ENCODE assay signal across 9 mouse cellular contexts in genomic region chr17:34039562-34040450, GRCm38 (mm10). TPM values are rescaled to one million over a fixed set of nuclear protein-coding genes. Genes with fewer than 3 reads are reported as not detected.
DNase-seq lines count a peak whose midpoint lies in the region; ATAC-seq and TF ChIP-seq lines count a peak whose summit lies in the region.
"Had no signal": no experiment of that assay in that cellular context is flagged by ENCODE, and none has a peak within 500 bp of the region (broad histone marks: within the 10 kb centered on the region; RNA-seq: fewer than 3 reads in every experiment).

No protein-coding gene starts in this region.

- 24% methylated on average over 17 of the region's 17 CpGs for WGBS in stomach, embryonic 14.5 days
- WGBS in stomach, postnatal 0 days, result 20% methylated on average over 17 of the region's 17 CpGs
- 28% methylated on average over 17 of the region's 17 CpGs for WGBS in heart, embryonic 12.5 days
- 25% methylated on average over 17 of the region's 17 CpGs for WGBS in limb, embryonic 13.5 days

- no peaks in the 10 kb centered on the region for H3K9me3 ChIP-seq in stomach, embryonic 14.5 days (ENCODE audit: control insufficient read depth, low read depth, low read length)
- no peaks in the 10 kb centered on the region for H3K9me3 ChIP-seq in stomach, postnatal 0 days (ENCODE audit: control insufficient read depth, low read length)
- no peaks in the 10 kb centered on the region for H3K9me3 ChIP-seq in heart, embryonic 12.5 days (replicated peaks)
- H3K9me3 ChIP-seq in limb, embryonic 13.5 days, result no peaks in the 10 kb centered on the region

- no peak for ATAC-seq in stomach, embryonic 14.5 days (ENCODE audit: insufficient number of reproducible peaks, insufficient read depth, low FRiP score, low read depth)
- ATAC-seq in stomach, postnatal 0 days (ENCODE audit: low FRiP score, low TSS enrichment), result no peak
- ATAC-seq in heart, embryonic 12.5 days (ENCODE audit: insufficient number of reproducible peaks, low FRiP score), result no peak
- no peak for ATAC-seq in limb, embryonic 13.5 days (ENCODE audit: low FRiP score, low read depth)

- H3K4me2 ChIP-seq in stomach, embryonic 14.5 days (replicated peaks; ENCODE audit: low read depth, low read length), result peak overlapping the region; percentile 40; the same call in 1 of the 2 replicates
- no peak overlapping the region for H3K4me2 ChIP-seq in stomach, postnatal 0 days (replicated peaks; ENCODE audit: low read depth)
- peak overlapping the region; percentile 63 for H3K4me2 ChIP-seq in heart, embryonic 12.5 days
- peak overlapping the region; percentile 64 for H3K4me2 ChIP-seq in limb, embryonic 13.5 days (replicated peaks)

- H3K27ac ChIP-seq in stomach, embryonic 14.5 days (ENCODE audit: low read length), result no peak overlapping the region
- no peak overlapping the region for H3K27ac ChIP-seq in stomach, postnatal 0 days (replicated peaks)
- H3K27ac ChIP-seq in heart, embryonic 12.5 days (ENCODE audit: poor library complexity, severe bottlenecking), result no peak overlapping the region
- peak overlapping the region; percentile 76 for H3K27ac ChIP-seq in limb, embryonic 13.5 days

- H3K9ac ChIP-seq in stomach, embryonic 14.5 days (replicated peaks; ENCODE audit: low read depth, low read length), result no peak overlapping the region
- H3K9ac ChIP-seq in stomach, postnatal 0 days (ENCODE audit: low read length), result no peak overlapping the region
- peak overlapping the region; percentile 58; the same call in 1 of the 2 replicates for H3K9ac ChIP-seq in heart, embryonic 12.5 days
- peak overlapping the region; percentile 69 for H3K9ac ChIP-seq in limb, embryonic 13.5 days

- no peak for TF ChIP-seq EP300 in stomach, postnatal 0 days (optimal IDR thresholded peaks at IDR 0.05)

- peaks cover 26% of the 10 kb centered on the region for H3K36me3 ChIP-seq in stomach, embryonic 14.5 days (ENCODE audit: control insufficient read depth, insufficient read depth, low read length)
- H3K36me3 ChIP-seq in stomach, postnatal 0 days (ENCODE audit: control insufficient read depth, insufficient read depth, low read length), result peaks cover 17% of the 10 kb centered on the region
- peaks cover 32% of the 10 kb centered on the region for H3K36me3 ChIP-seq in heart, embryonic 12.5 days
- peaks cover 36% of the 10 kb centered on the region for H3K36me3 ChIP-seq in limb, embryonic 13.5 days

- peaks cover 30% of the 10 kb centered on the region; the same call in 1 of the 2 replicates for H3K4me1 ChIP-seq in stomach, embryonic 14.5 days (ENCODE audit: control insufficient read depth, insufficient read depth, low read length)
- H3K4me1 ChIP-seq in stomach, postnatal 0 days (replicated peaks; ENCODE audit: control insufficient read depth, insufficient read depth), result 0 out of 2 replicates have a peak, but pooled peaks cover 2% of the 10 kb centered on the region
- H3K4me1 ChIP-seq in heart, embryonic 12.5 days (replicated peaks), result peaks cover 23% of the 10 kb centered on the region
- peaks cover 45% of the 10 kb centered on the region for H3K4me1 ChIP-seq in limb, embryonic 13.5 days

- DNase-seq in embryo, embryonic 10.5 days (ENCODE audit: low spot score), result peak; percentile 31
- no peak for DNase-seq in embryo, embryonic 9.5 days (ENCODE audit: extremely low spot score)
- no peak for DNase-seq in stomach, postnatal 0 days (ENCODE audit: low spot score)
- no peak for DNase-seq in spleen, adult 12 weeks (ENCODE audit: low spot score)
- DNase-seq in ovary, adult 18-20 months (ENCODE audit: low spot score), result no peak

- H3K4me3 ChIP-seq in stomach, embryonic 14.5 days (ENCODE audit: low read depth, low read length), result 0 out of 2 replicates have a peak overlapping the region, but pooled peaks have one; percentile 12
- no peak overlapping the region for H3K4me3 ChIP-seq in stomach, postnatal 0 days (ENCODE audit: low read depth, low read length)
- H3K4me3 ChIP-seq in heart, embryonic 12.5 days, result peak overlapping the region; percentile 30
- H3K4me3 ChIP-seq in limb, embryonic 13.5 days, result peak overlapping the region; percentile 44
- H3K4me3 ChIP-seq: erythroblast, embryonic 14.5 days had no signal

- no peak for TF ChIP-seq CTCF in stomach, postnatal 0 days (IDR thresholded peaks at IDR 0.05; ENCODE audit: low read depth)

- no peaks in the 10 kb centered on the region for H3K27me3 ChIP-seq in stomach, embryonic 14.5 days (ENCODE audit: control insufficient read depth, insufficient read depth, low read length)
- no peaks in the 10 kb centered on the region for H3K27me3 ChIP-seq in stomach, postnatal 0 days (ENCODE audit: control insufficient read depth, insufficient read depth, low read length)
- peaks cover 62% of the 10 kb centered on the region for H3K27me3 ChIP-seq in heart, embryonic 12.5 days (replicated peaks)
- peaks cover 48% of the 10 kb centered on the region for H3K27me3 ChIP-seq in limb, embryonic 13.5 days

RNA-seq across cellular contexts. Expression of gene Col11a2, which starts 0.6 kb away (rescaled TPM):
- polyA plus RNA-seq in stomach, embryonic 14.5 days (2014; fragmentation: Nextera tagmentation; extraction: Ambion mirVana), result 0.32 and 1.2 TPM in 2 replicates
- polyA plus RNA-seq in stomach, postnatal 0 days (2015; fragmentation: Nextera tagmentation; extraction: Ambion mirVana), result 0.18 and 0.29 TPM in 2 replicates
- polyA plus RNA-seq in heart, embryonic 12.5 days (2016; fragmentation: Nextera tagmentation; extraction: Ambion mirVana), result 0.48 and 0.83 TPM in 2 replicates
- polyA plus RNA-seq in limb, embryonic 13.5 days (2015; fragmentation: Nextera tagmentation; extraction: Ambion mirVana), result 46.3 and 56.6 TPM in 2 replicates

RNA-seq across cellular contexts. Expression of gene Rxrb, which starts 8.2 kb away (rescaled TPM):
- polyA plus RNA-seq in stomach, embryonic 14.5 days (2014; fragmentation: Nextera tagmentation; extraction: Ambion mirVana), result 21.7 and 22.4 TPM in 2 replicates
- polyA plus RNA-seq in stomach, postnatal 0 days (2015; fragmentation: Nextera tagmentation; extraction: Ambion mirVana), result 25.0 and 26.9 TPM in 2 replicates
- polyA plus RNA-seq in heart, embryonic 12.5 days (2016; fragmentation: Nextera tagmentation; extraction: Ambion mirVana), result 34.7 and 36.9 TPM in 2 replicates
- 56.1 and 59.1 TPM in 2 replicates for polyA plus RNA-seq in limb, embryonic 13.5 days (2015; fragmentation: Nextera tagmentation; extraction: Ambion mirVana)

RNA-seq across cellular contexts. Expression of gene Slc39a7, which starts 8.3 kb away (rescaled TPM):
- 81.3 and 91.7 TPM in 2 replicates for polyA plus RNA-seq in stomach, embryonic 14.5 days (2014; fragmentation: Nextera tagmentation; extraction: Ambion mirVana)
- 114 and 118 TPM in 2 replicates for polyA plus RNA-seq in stomach, postnatal 0 days (2015; fragmentation: Nextera tagmentation; extraction: Ambion mirVana)
- 128 and 130 TPM in 2 replicates for polyA plus RNA-seq in heart, embryonic 12.5 days (2016; fragmentation: Nextera tagmentation; extraction: Ambion mirVana)
- polyA plus RNA-seq in limb, embryonic 13.5 days (2015; fragmentation: Nextera tagmentation; extraction: Ambion mirVana), result 237 and 244 TPM in 2 replicates

RNA-seq across cellular contexts. Expression of gene H2-Ke6, which starts 11.9 kb away (rescaled TPM):
- 41.7 and 44.9 TPM in 2 replicates for polyA plus RNA-seq in stomach, embryonic 14.5 days (2014; fragmentation: Nextera tagmentation; extraction: Ambion mirVana)
- polyA plus RNA-seq in stomach, postnatal 0 days (2015; fragmentation: Nextera tagmentation; extraction: Ambion mirVana), result 37.6 and 42.4 TPM in 2 replicates
- polyA plus RNA-seq in heart, embryonic 12.5 days (2016; fragmentation: Nextera tagmentation; extraction: Ambion mirVana), result 46.7 and 48.0 TPM in 2 replicates
- 50.0 and 59.4 TPM in 2 replicates for polyA plus RNA-seq in limb, embryonic 13.5 days (2015; fragmentation: Nextera tagmentation; extraction: Ambion mirVana)

RNA-seq across cellular contexts. Expression of gene Ring1, which starts 15.3 kb away (rescaled TPM):
- polyA plus RNA-seq in stomach, embryonic 14.5 days (2014; fragmentation: Nextera tagmentation; extraction: Ambion mirVana), result 7.5 and 8.6 TPM in 2 replicates
- 13.3 and 14.6 TPM in 2 replicates for polyA plus RNA-seq in stomach, postnatal 0 days (2015; fragmentation: Nextera tagmentation; extraction: Ambion mirVana)
- 14.9 and 16.5 TPM in 2 replicates for polyA plus RNA-seq in heart, embryonic 12.5 days (2016; fragmentation: Nextera tagmentation; extraction: Ambion mirVana)
- 19.1 and 19.8 TPM in 2 replicates for polyA plus RNA-seq in limb, embryonic 13.5 days (2015; fragmentation: Nextera tagmentation; extraction: Ambion mirVana)

Comparison
In these comparisons a context has a peak if more than half of its experiments do, and no peak if none do; other contexts are left out.
1. H3K9ac ChIP-seq: peak in heart, embryonic 12.5 days (single experiment) and limb, embryonic 13.5 days (single experiment); none in stomach, embryonic 14.5 days (single experiment) and stomach, postnatal 0 days (single experiment).
2. RNA of gene Col11a2, which starts 0.6 kb away (polyA plus RNA-seq): 46.3 to 56.6 TPM in limb, embryonic 13.5 days; 0.48 to 0.83 TPM in heart, embryonic 12.5 days, 0.32 to 1.2 TPM in stomach, embryonic 14.5 days and 0.18 to 0.29 TPM in stomach, postnatal 0 days; every median in the first group is over 10 times any median in the second.